Mouse (Mus musculus) liver, embryonic 16.5 days (tissue): ENCODE measurements around the gene Cacna1a. TPM values are rescaled to one million over a fixed set of nuclear protein-coding genes. Genes with fewer than 3 reads are reported as not detected.

Experiments used
- ATAC-seq: fragments of 200-750 bp; cut with Nextera tagmentation; 2 replicates; pipeline ENCODE4 v1.8.0; 2017; ENCODE audit warnings: low read depth, mild to moderate bottlenecking, moderate number of reproducible peaks, moderate library complexity
- H3K27ac ChIP-seq: fragments of 300-500 bp; sonication (generic); 2 replicates; pipeline ENCODE4 v1.5.1; 2014; ENCODE audit warnings: mild to moderate bottlenecking, low read length
- H3K27me3 ChIP-seq: fragments of 300-500 bp; sonication (generic); 2 replicates; pipeline ENCODE4 v1.6.1; 2014; ENCODE audit warnings: low read depth, low read length, mixed read lengths; ENCODE audit not compliant: control insufficient read depth, insufficient read depth
- H3K36me3 ChIP-seq: fragments of 300-500 bp; sonication (generic); 2 replicates; pipeline ENCODE4 v1.6.1; 2014; ENCODE audit warnings: mild to moderate bottlenecking; ENCODE audit not compliant: control insufficient read depth, insufficient read depth
- H3K4me1 ChIP-seq: fragments of 300-500 bp; sonication (generic); 2 replicates; pipeline ENCODE4 v1.6.1; 2014; ENCODE audit warnings: low read depth, low read length, mixed read lengths; ENCODE audit not compliant: control insufficient read depth
- H3K4me2 ChIP-seq: fragments of 300-500 bp; sonication (generic); 2 replicates; pipeline ENCODE4 v1.6.1; 2014; ENCODE audit warnings: low read depth, low read length, mixed read lengths
- H3K4me3 ChIP-seq: fragments of 300-500 bp; sonication (generic); 2 replicates; pipeline ENCODE4 v1.5.1; 2014; ENCODE audit warnings: low read depth, mild to moderate bottlenecking, low read length
- H3K9ac ChIP-seq: fragments of 300-500 bp; sonication (generic); 2 replicates; pipeline ENCODE4 v1.6.1; 2014; ENCODE audit warnings: low read depth, low read length
- H3K9me3 ChIP-seq: fragments of 300-500 bp; sonication (generic); replicated peaks from 2 replicates; pipeline ENCODE4 v1.6.1; 2016; ENCODE audit warnings: low read length; ENCODE audit not compliant: control insufficient read depth
- WGBS: fragments of 180-500 bp; shearing (Covaris S2); extraction: QIAGEN DNeasy Blood & Tissue Kit; methylation state at CpG from one replicate; pipeline ENCODE4 v1.1.7; 2014; ENCODE audit not compliant: insufficient replicate concordance; 5-methylcytosine and 5-hydroxymethylcytosine counted together
- polyA plus RNA-seq: library from polyadenylated mRNA; unstranded; fragments of >200 nt; fragmentation: Nextera tagmentation; extraction: Ambion mirVana; gene quantifications from 2 replicates; pipeline ENCODE4 v1.2.1, GENCODE M21; 2015

Gene Cacna1a
- polyA plus RNA-seq, 1 experiment from 2014 or later: 0.32 TPM

- no peaks in the 10 kb centered on the region; the same call in 1 of the 2 replicates for H3K4me1 ChIP-seq
- no peak overlapping the region for H3K4me3 ChIP-seq
- 68% methylated on average over 6 of the region's 6 CpGs for WGBS
- H3K9me3 ChIP-seq: no peaks in the 10 kb centered on the region
- no peak overlapping the region for H3K27ac ChIP-seq
- no peaks in the 10 kb centered on the region for H3K36me3 ChIP-seq
- H3K27me3 ChIP-seq: peaks cover 56% of the 10 kb centered on the region
- H3K4me2 ChIP-seq: no peak overlapping the region
- ATAC-seq: no peak
- H3K9ac ChIP-seq: no peak overlapping the region
Observed at GRCm38 (mm10) chr8:84416915-84417314, 28.7 kb downstream of the Cacna1a start.

GRCm38 (mm10) chr8:84417840-84418239, 29.6 kb downstream of the Cacna1a start:
- H3K4me1 ChIP-seq: no peaks in the 10 kb centered on the region; the same call in 1 of the 2 replicates
- no peak overlapping the region for H3K4me3 ChIP-seq
- peaks cover 51% of the 10 kb centered on the region for H3K27me3 ChIP-seq
- H3K27ac ChIP-seq: no peak overlapping the region
- H3K4me2 ChIP-seq: no peak overlapping the region
- ATAC-seq: no peak
- 40% methylated on average over 5 of the region's 5 CpGs for WGBS
- H3K36me3 ChIP-seq: no peaks in the 10 kb centered on the region
- no peaks in the 10 kb centered on the region for H3K9me3 ChIP-seq
- no peak overlapping the region for H3K9ac ChIP-seq

DNA sequence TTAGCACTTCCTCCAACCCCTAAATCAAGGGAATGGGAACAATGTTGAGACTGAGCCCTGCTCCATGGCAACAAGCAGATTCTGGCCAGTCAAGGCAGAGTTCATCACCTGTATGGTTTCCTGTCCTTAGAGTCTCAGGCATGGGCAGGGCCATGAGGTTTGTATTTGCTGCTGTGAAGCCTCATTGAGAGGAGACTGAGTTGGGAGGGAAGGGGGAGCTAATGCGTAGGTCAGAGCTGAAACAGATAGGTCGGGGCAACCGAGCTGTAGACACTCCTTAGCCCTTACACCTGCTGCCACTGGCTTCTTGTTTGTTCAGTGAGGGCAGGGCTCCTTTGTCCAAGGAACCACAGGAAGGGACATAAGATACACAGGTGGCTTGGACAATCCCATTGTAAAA, 36.2 kb downstream of the Cacna1a start:
- no peak for ATAC-seq
- Histone ChIP-seq H3K4me1 (no peaks in the 10 kb centered on the region), H3K4me3 (no peak overlapping the region), H3K36me3 (no peaks in the 10 kb centered on the region), H3K9me3 (no peaks in the 10 kb centered on the region), H3K4me2 (no peak overlapping the region), H3K27ac (no peak overlapping the region), H3K27me3 (no peaks in the 10 kb centered on the region), H3K9ac (no peak overlapping the region)
- WGBS: 60% methylated on average over 3 of the region's 3 CpGs

DNA sequence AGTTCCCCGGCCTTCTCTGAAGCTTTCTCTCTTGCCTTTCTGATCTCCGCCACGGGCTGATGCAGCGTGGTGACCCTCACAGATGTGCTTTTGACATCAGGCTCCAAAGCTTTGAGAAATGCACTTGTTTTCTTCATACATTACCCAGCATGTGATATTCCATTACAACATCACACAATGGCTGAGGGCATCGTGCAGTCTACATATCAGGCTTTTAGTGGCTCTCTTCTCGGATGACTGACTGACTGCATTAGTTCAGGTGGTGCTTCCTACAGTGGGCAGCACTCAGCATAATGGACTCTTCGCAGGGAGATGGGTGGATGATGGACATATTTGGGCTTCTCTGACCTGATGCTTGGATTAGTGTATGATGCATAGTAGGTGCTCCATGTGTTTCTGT, 37.8 kb downstream of the Cacna1a start:
- Histone ChIP-seq H3K9ac (no peak overlapping the region), H3K9me3 (no peaks in the 10 kb centered on the region), H3K4me3 (no peak overlapping the region), H3K27ac (no peak overlapping the region), H3K27me3 (no peaks in the 10 kb centered on the region), H3K4me1 (no peaks in the 10 kb centered on the region), H3K36me3 (no peaks in the 10 kb centered on the region), H3K4me2 (no peak overlapping the region)
- no peak for ATAC-seq
- 70% methylated on average over 7 of the region's 7 CpGs for WGBS

DNA sequence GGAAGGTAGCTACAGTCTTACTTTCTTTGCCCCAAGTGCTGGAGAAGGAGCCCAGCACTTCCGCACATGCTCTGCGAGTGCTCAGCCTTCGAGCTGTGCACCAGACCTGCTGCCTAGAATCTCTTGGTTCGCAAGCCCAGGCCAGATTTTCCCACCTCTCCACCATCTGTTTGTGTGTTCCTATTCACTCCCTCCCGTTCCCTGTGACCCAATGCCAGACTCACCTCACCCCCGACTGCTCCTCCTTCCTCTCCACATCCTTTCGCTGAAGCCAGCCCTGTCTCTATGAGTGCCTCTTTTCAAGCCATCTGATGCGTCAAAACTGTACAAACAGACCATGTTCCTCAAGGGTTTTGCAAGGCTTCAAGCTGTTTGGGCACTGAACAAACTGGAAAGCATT, 38.3 kb downstream of the Cacna1a start:
- Histone ChIP-seq H3K9me3 (no peaks in the 10 kb centered on the region), H3K36me3 (no peaks in the 10 kb centered on the region), H3K9ac (no peak overlapping the region), H3K4me2 (no peak overlapping the region), H3K4me3 (no peak overlapping the region), H3K27ac (no peak overlapping the region), H3K27me3 (no peaks in the 10 kb centered on the region), H3K4me1 (no peaks in the 10 kb centered on the region)
- 66% methylated on average over 8 of the region's 8 CpGs for WGBS
- ATAC-seq: no peak

- WGBS: 55% methylated on average over 5 of the region's 5 CpGs
- Histone ChIP-seq H3K27me3 (no peaks in the 10 kb centered on the region), H3K36me3 (no peaks in the 10 kb centered on the region), H3K4me3 (no peak overlapping the region), H3K27ac (no peak overlapping the region), H3K9me3 (no peaks in the 10 kb centered on the region), H3K4me1 (no peaks in the 10 kb centered on the region), H3K9ac (no peak overlapping the region), H3K4me2 (no peak overlapping the region)
- no peak for ATAC-seq
Observed at GRCm38 (mm10) chr8:84428034-84428433, 39.8 kb downstream of the Cacna1a start.

GRCm38 (mm10) chr8:84429014-84429413, 40.8 kb downstream of the Cacna1a start:
- no peaks in the 10 kb centered on the region for H3K9me3 ChIP-seq
- no peak overlapping the region for H3K4me2 ChIP-seq
- no peak overlapping the region for H3K9ac ChIP-seq
- H3K36me3 ChIP-seq: no peaks in the 10 kb centered on the region
- no peak overlapping the region for H3K27ac ChIP-seq
- no peaks in the 10 kb centered on the region for H3K4me1 ChIP-seq
- H3K4me3 ChIP-seq: no peak overlapping the region
- 25% methylated on average over 4 of the region's 4 CpGs for WGBS
- ATAC-seq: no peak
- no peaks in the 10 kb centered on the region for H3K27me3 ChIP-seq

DNA sequence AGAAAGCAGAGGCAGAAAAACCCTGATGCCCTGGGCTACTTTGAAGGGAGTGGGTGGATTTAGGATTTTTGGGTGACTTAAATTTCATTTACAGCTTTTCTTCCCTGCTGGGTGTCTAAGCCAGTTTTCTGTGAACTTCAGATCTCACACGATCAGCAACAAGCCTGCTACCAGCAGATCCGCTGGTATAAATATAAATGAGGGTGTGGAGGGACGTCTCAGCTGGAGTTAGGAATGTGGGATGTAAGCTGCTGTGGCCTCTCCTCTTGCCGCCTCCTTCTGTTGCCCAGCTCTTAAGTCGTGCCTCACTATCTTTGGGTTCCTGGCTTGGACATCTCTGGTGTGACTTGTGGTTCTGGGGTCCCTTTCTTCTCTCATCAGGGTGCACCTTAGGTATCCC, 41.3 kb downstream of the Cacna1a start:
- Histone ChIP-seq H3K27ac (no peak overlapping the region), H3K4me1 (no peaks in the 10 kb centered on the region), H3K4me3 (no peak overlapping the region), H3K36me3 (no peaks in the 10 kb centered on the region), H3K27me3 (no peaks in the 10 kb centered on the region), H3K9me3 (no peaks in the 10 kb centered on the region), H3K9ac (no peak overlapping the region), H3K4me2 (no peak overlapping the region)
- ATAC-seq: no peak
- 11% methylated on average over 5 of the region's 5 CpGs for WGBS

GRCm38 (mm10) chr8:84435370-84435769, 47.1 kb downstream of the Cacna1a start:
- no peaks in the 10 kb centered on the region for H3K4me1 ChIP-seq

GRCm38 (mm10) chr8:84439813-84440212, 51.6 kb downstream of the Cacna1a start:
- no peak for ATAC-seq
- no peak overlapping the region for H3K4me3 ChIP-seq
- no peaks in the 10 kb centered on the region for H3K27me3 ChIP-seq
- H3K4me2 ChIP-seq: no peak overlapping the region
- H3K4me1 ChIP-seq: no peaks in the 10 kb centered on the region
- 74% methylated on average over 7 of the region's 7 CpGs for WGBS
- H3K9me3 ChIP-seq: no peaks in the 10 kb centered on the region
- H3K9ac ChIP-seq: no peak overlapping the region
- H3K36me3 ChIP-seq: no peaks in the 10 kb centered on the region
- H3K27ac ChIP-seq: no peak overlapping the region

More at GRCm38 (mm10) chr8:84435370-84435769, 47.1 kb downstream of the Cacna1a start:
- H3K27ac ChIP-seq: no peak overlapping the region
- no peaks in the 10 kb centered on the region for H3K27me3 ChIP-seq
- no peak overlapping the region for H3K9ac ChIP-seq
- H3K36me3 ChIP-seq: no peaks in the 10 kb centered on the region
- no peak overlapping the region for H3K4me3 ChIP-seq
- H3K9me3 ChIP-seq: no peaks in the 10 kb centered on the region
- ATAC-seq: no peak
- no peak overlapping the region for H3K4me2 ChIP-seq
- WGBS: 67% methylated on average over 10 of the region's 10 CpGs
